Mouse (Mus musculus) neural tube, embryonic 12.5 days (tissue): Measurements from ENCODE around the gene Adamtsl3. TPM values are rescaled to one million over a fixed set of nuclear protein-coding genes. Genes with fewer than 3 reads are reported as not detected.

Experiments used
- ATAC-seq: fragments of 200-750 bp; cut with Nextera tagmentation; 2 replicates; pipeline ENCODE4 v1.8.0; 2017; ENCODE audit warnings: low read depth, mild to moderate bottlenecking, moderate TSS enrichment, moderate library complexity; ENCODE audit not compliant: low FRiP score
- H3K27ac ChIP-seq: fragments of 300-500 bp; sonication (generic); 2 replicates; pipeline ENCODE4 v1.5.1; 2016
- H3K27me3 ChIP-seq: fragments of 300-500 bp; sonication (generic); replicated peaks from 2 replicates; pipeline ENCODE4 v1.6.1; 2016; ENCODE audit warnings: mild to moderate bottlenecking
- H3K36me3 ChIP-seq: fragments of 300-500 bp; sonication (generic); 2 replicates; pipeline ENCODE4 v1.6.1; 2016; ENCODE audit warnings: mild to moderate bottlenecking
- H3K4me1 ChIP-seq: fragments of 300-500 bp; sonication (generic); 2 replicates; pipeline ENCODE4 v1.6.1; 2016
- H3K4me2 ChIP-seq: fragments of 300-500 bp; sonication (generic); replicated peaks from 2 replicates; pipeline ENCODE4 v1.6.1; 2016; ENCODE audit warnings: mild to moderate bottlenecking
- H3K4me3 ChIP-seq: fragments of 300-500 bp; sonication (generic); 2 replicates; pipeline ENCODE4 v1.5.1; 2016
- H3K9ac ChIP-seq: fragments of 300-500 bp; sonication (generic); 2 replicates; pipeline ENCODE4 v1.6.1; 2016; ENCODE audit warnings: mild to moderate bottlenecking
- H3K9me3 ChIP-seq: fragments of 300-500 bp; sonication (generic); 2 replicates; pipeline ENCODE4 v1.6.1; 2016; ENCODE audit warnings: mild to moderate bottlenecking
- WGBS: fragments of 180-500 bp; shearing (Covaris S2); methylation state at CpG from one replicate; pipeline ENCODE4 v1.1.7; 2016; 5-methylcytosine and 5-hydroxymethylcytosine counted together
- polyA plus RNA-seq: library from polyadenylated mRNA; unstranded; fragments of >200 nt; fragmentation: Nextera tagmentation; extraction: Ambion mirVana; gene quantifications from 2 replicates; pipeline ENCODE4 v1.2.1, GENCODE M21; 2016

Gene Adamtsl3
- polyA plus RNA-seq, 1 experiment from 2014 or later: 0.63 TPM

GRCm38 (mm10) chr7:82485344-82485954 is 150.0 kb downstream of the Adamtsl3 start:
- Histone ChIP-seq H3K36me3 (no peaks in the 10 kb centered on the region), H3K9me3 (no peaks in the 10 kb centered on the region), H3K9ac (no peak overlapping the region), H3K27ac (no peak overlapping the region), H3K4me1 (no peaks in the 10 kb centered on the region), H3K27me3 (no peaks in the 10 kb centered on the region), H3K4me3 (no peak overlapping the region), H3K4me2 (no peak overlapping the region)
- ATAC-seq: 0 out of 2 replicates have a peak, but pooled peaks have one; percentile 25
- 68% methylated on average over 7 of the region's 7 CpGs for WGBS

- Histone ChIP-seq H3K36me3 (no peaks in the 10 kb centered on the region), H3K9ac (no peak overlapping the region), H3K4me1 (no peaks in the 10 kb centered on the region), H3K27ac (no peak overlapping the region), H3K27me3 (no peaks in the 10 kb centered on the region), H3K9me3 (no peaks in the 10 kb centered on the region), H3K4me3 (no peak overlapping the region), H3K4me2 (no peak overlapping the region)
- 78% methylated on average over 1 of the region's 1 CpGs for WGBS
- ATAC-seq: no peak
These were observed 155.5 kb downstream of the Adamtsl3 start for GRCm38 (mm10) chr7:82491018-82491417.

- 91% methylated on average over 12 of the region's 12 CpGs for WGBS
- H3K9me3 ChIP-seq: no peaks in the 10 kb centered on the region
- ATAC-seq: no peak
- no peak overlapping the region for H3K4me2 ChIP-seq
- no peaks in the 10 kb centered on the region for H3K27me3 ChIP-seq
- no peaks in the 10 kb centered on the region for H3K36me3 ChIP-seq
- H3K9ac ChIP-seq: no peak overlapping the region
- H3K27ac ChIP-seq: no peak overlapping the region
- no peak overlapping the region for H3K4me3 ChIP-seq
- H3K4me1 ChIP-seq: no peaks in the 10 kb centered on the region
These were observed 157.4 kb downstream of the Adamtsl3 start for GRCm38 (mm10) chr7:82492881-82493280.

GRCm38 (mm10) chr7:82494220-82494619 is 158.7 kb downstream of the Adamtsl3 start:
- Histone ChIP-seq H3K27ac (no peak overlapping the region), H3K4me3 (no peak overlapping the region), H3K27me3 (no peaks in the 10 kb centered on the region), H3K9me3 (no peaks in the 10 kb centered on the region), H3K9ac (no peak overlapping the region), H3K4me1 (no peaks in the 10 kb centered on the region), H3K36me3 (no peaks in the 10 kb centered on the region), H3K4me2 (no peak overlapping the region)
- no peak for ATAC-seq
- WGBS: 76% methylated on average over 2 of the region's 2 CpGs

- no peak overlapping the region for H3K27ac ChIP-seq
- H3K4me2 ChIP-seq: no peak overlapping the region
- H3K9me3 ChIP-seq: no peaks in the 10 kb centered on the region
- ATAC-seq: no peak
- H3K4me1 ChIP-seq: no peaks in the 10 kb centered on the region
- no peak overlapping the region for H3K9ac ChIP-seq
- no peak overlapping the region for H3K4me3 ChIP-seq
- H3K27me3 ChIP-seq: no peaks in the 10 kb centered on the region
- H3K36me3 ChIP-seq: no peaks in the 10 kb centered on the region
- 81% methylated on average over 4 of the region's 4 CpGs for WGBS
These were observed 161.6 kb downstream of the Adamtsl3 start for GRCm38 (mm10) chr7:82497064-82497463.

- Histone ChIP-seq H3K9ac (no peak overlapping the region), H3K4me2 (no peak overlapping the region), H3K4me3 (no peak overlapping the region), H3K27me3 (no peaks in the 10 kb centered on the region), H3K27ac (no peak overlapping the region), H3K36me3 (no peaks in the 10 kb centered on the region), H3K9me3 (no peaks in the 10 kb centered on the region), H3K4me1 (no peaks in the 10 kb centered on the region)
- ATAC-seq: no peak
- 90% methylated on average over 6 of the region's 6 CpGs for WGBS
These were observed 165.8 kb downstream of the Adamtsl3 start for GRCm38 (mm10) chr7:82501306-82501705.

GRCm38 (mm10) chr7:82502511-82502910 is 167.0 kb downstream of the Adamtsl3 start:
- H3K4me3 ChIP-seq: no peak overlapping the region
- H3K4me1 ChIP-seq: no peaks in the 10 kb centered on the region
- H3K9ac ChIP-seq: no peak overlapping the region
- no peaks in the 10 kb centered on the region for H3K36me3 ChIP-seq
- no peak overlapping the region for H3K27ac ChIP-seq
- H3K9me3 ChIP-seq: no peaks in the 10 kb centered on the region
- no peaks in the 10 kb centered on the region for H3K27me3 ChIP-seq
- ATAC-seq: no peak
- WGBS: 84% methylated on average over 5 of the region's 5 CpGs
- no peak overlapping the region for H3K4me2 ChIP-seq

GRCm38 (mm10) chr7:82504101-82504500 is 168.6 kb downstream of the Adamtsl3 start:
- H3K4me3 ChIP-seq: no peak overlapping the region
- no peak overlapping the region for H3K9ac ChIP-seq
- WGBS: 25% methylated on average over 4 of the region's 4 CpGs
- no peaks in the 10 kb centered on the region for H3K27me3 ChIP-seq
- no peaks in the 10 kb centered on the region for H3K36me3 ChIP-seq
- no peak overlapping the region for H3K4me2 ChIP-seq
- no peaks in the 10 kb centered on the region for H3K9me3 ChIP-seq
- H3K27ac ChIP-seq: no peak overlapping the region
- no peaks in the 10 kb centered on the region for H3K4me1 ChIP-seq
- ATAC-seq: peak; percentile 65

- ATAC-seq: no peak
- WGBS: 75% methylated on average over 5 of the region's 5 CpGs
- Histone ChIP-seq H3K4me2 (no peak overlapping the region), H3K4me1 (0 out of 2 replicates have a peak, but pooled peaks cover 8% of the 10 kb centered on the region), H3K27me3 (no peaks in the 10 kb centered on the region), H3K9me3 (no peaks in the 10 kb centered on the region), H3K36me3 (no peaks in the 10 kb centered on the region), H3K9ac (no peak overlapping the region), H3K27ac (no peak overlapping the region), H3K4me3 (no peak overlapping the region)
These were observed 195.1 kb downstream of the Adamtsl3 start for GRCm38 (mm10) chr7:82530583-82530982.

- Histone ChIP-seq H3K27ac (no peak overlapping the region), H3K4me1 (0 out of 2 replicates have a peak, but pooled peaks cover 8% of the 10 kb centered on the region), H3K4me3 (no peak overlapping the region), H3K36me3 (no peaks in the 10 kb centered on the region), H3K27me3 (no peaks in the 10 kb centered on the region), H3K4me2 (no peak overlapping the region), H3K9me3 (no peaks in the 10 kb centered on the region), H3K9ac (no peak overlapping the region)
- WGBS: 88% methylated on average over 7 of the region's 7 CpGs
- ATAC-seq: no peak
These were observed 195.9 kb downstream of the Adamtsl3 start for GRCm38 (mm10) chr7:82531376-82531775.

- Histone ChIP-seq H3K27me3 (no peaks in the 10 kb centered on the region), H3K9me3 (no peaks in the 10 kb centered on the region), H3K27ac (no peak overlapping the region), H3K4me1 (0 out of 2 replicates have a peak, but pooled peaks cover 8% of the 10 kb centered on the region), H3K9ac (no peak overlapping the region), H3K4me2 (no peak overlapping the region), H3K36me3 (no peaks in the 10 kb centered on the region), H3K4me3 (no peak overlapping the region)
- 73% methylated on average over 4 of the region's 4 CpGs for WGBS
- ATAC-seq: no peak
These were observed 197.7 kb downstream of the Adamtsl3 start for GRCm38 (mm10) chr7:82533188-82533587.

- no peaks in the 10 kb centered on the region for H3K36me3 ChIP-seq
- H3K4me3 ChIP-seq: no peak overlapping the region
- no peaks in the 10 kb centered on the region for H3K27me3 ChIP-seq
- 0 out of 2 replicates have a peak, but pooled peaks cover 8% of the 10 kb centered on the region for H3K4me1 ChIP-seq
- H3K27ac ChIP-seq: no peak overlapping the region
- H3K4me2 ChIP-seq: no peak overlapping the region
- peak; percentile 56; the same call in 1 of the 2 replicates for ATAC-seq
- WGBS: 65% methylated on average over 12 of the region's 12 CpGs
- H3K9ac ChIP-seq: no peak overlapping the region
- H3K9me3 ChIP-seq: no peaks in the 10 kb centered on the region
These were observed 198.4 kb downstream of the Adamtsl3 start for GRCm38 (mm10) chr7:82533747-82534504.
